Mouse (Mus musculus): ENCODE measurements around the gene Eqtn.

Gene Eqtn

GRCm38 (mm10) chr4:94928743-94929142, at the start of gene Eqtn:
TSS of gene Eqtn (minus strand) at chr4:94928843.
- no peak for DNase-seq (ENCODE audit: low spot score in 2 of 2)

DNA sequence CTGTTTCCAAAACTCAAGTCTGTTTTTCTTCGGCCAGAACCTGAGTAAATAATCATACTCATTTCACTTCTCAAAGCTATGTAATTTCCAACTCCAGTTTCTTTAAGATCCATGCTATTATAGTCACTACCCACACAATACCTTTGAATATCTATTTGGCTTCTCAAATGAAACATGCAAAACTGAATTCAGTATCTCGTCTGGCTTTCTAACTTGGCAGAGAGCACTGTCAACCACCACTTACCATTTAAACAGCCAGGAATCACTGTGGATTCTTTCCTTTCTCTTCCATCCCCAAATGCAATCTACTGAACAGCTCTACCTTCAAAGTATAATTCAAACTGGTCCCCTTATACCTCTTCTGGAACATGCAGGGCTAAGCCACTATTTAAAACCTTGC, 44.7 kb upstream of the Eqtn start:
- DNase-seq (ENCODE audit: low spot score in 2 of 2), result no peak

DNA sequence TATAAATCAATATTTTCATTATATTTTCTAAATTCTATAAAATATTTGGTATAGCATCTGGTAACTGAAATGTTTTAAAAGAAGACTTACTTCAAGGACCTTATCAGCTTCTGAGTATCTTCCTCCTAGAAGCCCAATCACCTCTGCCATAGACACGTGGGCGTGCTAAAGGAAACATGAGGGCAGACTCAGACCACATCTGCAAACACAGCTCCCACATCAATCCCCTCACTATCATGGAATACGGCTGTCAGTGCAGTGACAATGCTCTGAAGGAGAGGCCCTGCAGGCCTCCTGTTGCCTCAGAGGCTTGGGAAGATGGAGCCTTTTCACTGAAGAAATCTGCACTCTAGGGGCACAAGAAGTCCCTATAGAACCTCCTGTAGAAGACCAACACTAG, 24.1 kb upstream of the Eqtn start:
- no peak for DNase-seq (ENCODE audit: low spot score in 2 of 2)

DNA sequence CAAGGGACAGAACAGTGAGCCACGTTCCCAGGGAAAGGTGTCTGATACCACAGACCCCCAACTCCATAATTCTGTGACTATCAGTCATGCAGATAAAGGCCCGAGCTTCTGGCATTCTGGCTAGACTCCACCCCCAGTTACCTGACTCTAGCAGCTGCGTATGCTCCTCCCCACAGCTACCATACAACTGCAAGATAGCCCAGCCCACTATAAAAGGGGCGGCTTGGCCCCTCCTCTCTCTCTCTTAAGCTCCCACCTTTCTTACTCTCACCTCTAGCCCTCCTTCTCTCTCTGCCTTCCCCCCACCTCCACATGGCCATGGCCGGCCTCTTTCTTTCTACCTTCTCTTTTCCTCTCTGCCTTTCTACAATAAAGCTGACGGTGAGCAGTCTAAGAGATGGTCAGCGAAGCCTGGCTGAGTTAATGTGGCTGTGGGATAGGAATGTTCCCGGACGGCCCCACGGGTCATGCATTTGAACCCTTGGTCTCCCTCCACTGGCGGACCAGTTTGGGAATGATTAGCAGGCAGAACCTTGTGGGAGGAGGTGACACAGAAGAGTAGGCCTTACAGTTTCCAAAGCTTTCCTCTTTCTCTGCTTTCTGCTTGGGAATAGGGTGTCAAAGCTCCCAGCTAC, 12.7 kb upstream of the Eqtn start:
- DNase-seq (ENCODE audit: low spot score in 2 of 2), result no peak

- DNase-seq (ENCODE audit: low spot score in 2 of 2), result no peak
These were observed 26.9 kb downstream of the Eqtn start for GRCm38 (mm10) chr4:94901780-94902179.

DNA sequence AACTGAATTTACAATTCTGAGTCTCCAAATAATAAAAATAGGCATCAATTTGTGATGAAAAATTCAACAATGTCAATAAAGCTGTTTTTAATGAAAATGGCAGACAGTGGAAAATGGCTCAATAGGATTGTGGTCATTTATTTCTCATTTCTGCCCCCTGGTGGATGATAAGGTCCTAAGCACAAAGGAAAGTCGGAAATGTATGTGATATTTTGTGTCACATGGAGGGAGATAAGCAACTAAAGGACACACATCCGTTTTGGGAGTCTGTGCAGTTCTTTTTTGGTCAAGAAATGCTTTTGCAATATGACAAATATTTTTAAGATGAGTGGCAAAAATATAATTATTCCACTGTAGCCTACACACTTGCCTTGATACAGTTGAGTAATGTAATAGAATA, 27.9 kb downstream of the Eqtn start:
- no peak for DNase-seq (ENCODE audit: low spot score in 2 of 2)
